Mouse (Mus musculus) kidney, postnatal 36 days (tissue): ENCODE data around the gene Lhfp.

ENCODE experiments used
- DNase-seq, 2 experiments: peaks; one replicate each; pipeline ENCODE4 v3.0.0; 2021 to 2022; ENCODE audit warnings: mixed read lengths in 2 of 2

Lhfp gene

GRCm38 (mm10) chr3:53041411-53042239 lies at the start of gene Lhfp:
Gene Lhfp, plus strand, starts transcription at chr3:53041528.
- peak; percentile 42 to 71 for DNase-seq

GRCm38 (mm10) chr3:52993296-52993695 lies 48.0 kb upstream of the Lhfp start:
- no peak for DNase-seq

- peak in 1 of 2 experiments; percentile 48 for DNase-seq
These were observed 46.7 kb upstream of the Lhfp start for GRCm38 (mm10) chr3:52994666-52995065.

GRCm38 (mm10) chr3:52996635-52997034 lies 44.7 kb upstream of the Lhfp start:
- DNase-seq, result no peak

GRCm38 (mm10) chr3:52997381-52997780 lies 43.9 kb upstream of the Lhfp start:
- DNase-seq, result no peak

GRCm38 (mm10) chr3:52999016-52999744 lies 42.1 kb upstream of the Lhfp start:
- peak; percentile 27 to 37 for DNase-seq

- DNase-seq, result peak in 1 of 2 experiments; percentile 19
These were observed 41.3 kb upstream of the Lhfp start for GRCm38 (mm10) chr3:52999996-53000395.

GRCm38 (mm10) chr3:53002076-53002475 lies 39.3 kb upstream of the Lhfp start:
- DNase-seq, result no peak

- peak; percentile 43 to 44 for DNase-seq
These were observed 36.8 kb upstream of the Lhfp start for GRCm38 (mm10) chr3:53004406-53005114.

GRCm38 (mm10) chr3:53007411-53007810 lies 33.9 kb upstream of the Lhfp start:
- DNase-seq, result no peak

GRCm38 (mm10) chr3:53016436-53017340 lies 24.6 kb upstream of the Lhfp start, which contains the start of gene Cog6:
Gene Cog6, minus strand, starts transcription at chr3:53017237.
- DNase-seq, result peak; percentile 85 to 89

- DNase-seq, result no peak
These were observed 14.0 kb upstream of the Lhfp start for GRCm38 (mm10) chr3:53027333-53027732.

- DNase-seq, result peak; percentile 64 to 89
These were observed 12.3 kb upstream of the Lhfp start for GRCm38 (mm10) chr3:53029046-53029445.

GRCm38 (mm10) chr3:53031586-53031985 lies 9.7 kb upstream of the Lhfp start:
- no peak for DNase-seq

GRCm38 (mm10) chr3:53032432-53032831 lies 8.9 kb upstream of the Lhfp start:
- DNase-seq, result no peak

- peak; percentile 8 to 16 for DNase-seq
These were observed 7.9 kb upstream of the Lhfp start for GRCm38 (mm10) chr3:53033448-53033847.

GRCm38 (mm10) chr3:53036076-53036475 lies 5.3 kb upstream of the Lhfp start:
- no peak for DNase-seq

- DNase-seq, result no peak
These were observed 4.4 kb upstream of the Lhfp start for GRCm38 (mm10) chr3:53036941-53037340.

- no peak for DNase-seq
These were observed 2.4 kb upstream of the Lhfp start for GRCm38 (mm10) chr3:53038913-53039312.

- no peak for DNase-seq
These were observed 1.6 kb upstream of the Lhfp start for GRCm38 (mm10) chr3:53039746-53040145.

GRCm38 (mm10) chr3:53040593-53041410 lies 526 bp upstream of the Lhfp start:
- peak in 1 of 2 experiments; percentile 3 for DNase-seq
